Mouse (Mus musculus): ENCODE results near the gene Mrpl48. TPM values are rescaled to one million over a fixed set of nuclear protein-coding genes. Genes with fewer than 3 reads are reported as not detected.

Gene Mrpl48
- polyA plus RNA-seq, 1 experiment: not detected

GRCm38 (mm10) chr7:100591522-100591852 lies 16.6 kb downstream of the Mrpl48 start:
- WGBS: 12% methylated on average over 2 of the region's 2 CpGs
- H3K27ac ChIP-seq (ENCODE audit: insufficient read depth, low read depth, low read length): 0 out of 2 replicates have a peak overlapping the region, but pooled peaks have one; percentile 92
- TF ChIP-seq POLR2A (IDR thresholded peaks at IDR 0.05; ENCODE audit: insufficient read depth, low read depth, low read length) (no peak), CTCF (IDR thresholded peaks at IDR 0.05; ENCODE audit: insufficient read depth, low read depth, low read length) (no peak)
- H3K4me1 ChIP-seq (ENCODE audit: control insufficient read depth, insufficient read depth, low read length): no peaks in the 10 kb centered on the region
- H3K4me3 ChIP-seq (ENCODE audit: insufficient read depth, low read depth, low read length): no peak overlapping the region

- WGBS: under 1% methylated on average over 20 of the region's 20 CpGs
- TF ChIP-seq POLR2A (IDR thresholded peaks at IDR 0.05; ENCODE audit: insufficient read depth, low read depth, low read length) (peak; percentile 19; the same call in 1 of the 2 replicates), CTCF (IDR thresholded peaks at IDR 0.05; ENCODE audit: insufficient read depth, low read depth, low read length) (no peak)
Observed at GRCm38 (mm10) chr7:100590845-100591521, 17.1 kb downstream of the Mrpl48 start.

GRCm38 (mm10) chr7:100590504-100590844 lies 17.6 kb downstream of the Mrpl48 start:
- 38% methylated on average over 7 of the region's 7 CpGs for WGBS
- Histone ChIP-seq H3K27ac (ENCODE audit: insufficient read depth, low read depth, low read length) (peak overlapping the region; percentile 86), H3K4me3 (ENCODE audit: insufficient read depth, low read depth, low read length) (peak overlapping the region; percentile 59), H3K4me1 (ENCODE audit: control insufficient read depth, insufficient read depth, low read length) (no peaks in the 10 kb centered on the region)
- no peak for TF ChIP-seq CTCF (IDR thresholded peaks at IDR 0.05; ENCODE audit: insufficient read depth, low read depth, low read length)
- no peak for TF ChIP-seq POLR2A (IDR thresholded peaks at IDR 0.05; ENCODE audit: insufficient read depth, low read depth, low read length)

More at GRCm38 (mm10) chr7:100590845-100591521, 17.1 kb downstream of the Mrpl48 start:
- no peaks in the 10 kb centered on the region for H3K4me1 ChIP-seq (ENCODE audit: control insufficient read depth, insufficient read depth, low read length)
- H3K4me3 ChIP-seq (ENCODE audit: insufficient read depth, low read depth, low read length): peak overlapping the region; percentile 59
- H3K27ac ChIP-seq (ENCODE audit: insufficient read depth, low read depth, low read length): peak overlapping the region; percentile 92

GRCm38 (mm10) chr7:100589816-100590215 lies 18.3 kb downstream of the Mrpl48 start:
- Histone ChIP-seq H3K4me1 (ENCODE audit: control insufficient read depth, insufficient read depth, low read length) (no peaks in the 10 kb centered on the region), H3K27ac (ENCODE audit: insufficient read depth, low read depth, low read length) (no peak overlapping the region), H3K4me3 (ENCODE audit: insufficient read depth, low read depth, low read length) (no peak overlapping the region)
- TF ChIP-seq POLR2A (IDR thresholded peaks at IDR 0.05; ENCODE audit: insufficient read depth, low read depth, low read length) (no peak), CTCF (IDR thresholded peaks at IDR 0.05; ENCODE audit: insufficient read depth, low read depth, low read length) (no peak)
- 54% methylated on average over 1 of the region's 1 CpGs for WGBS

- WGBS: under 1% methylated on average over 31 of the region's 31 CpGs
- Histone ChIP-seq H3K27ac (ENCODE audit: insufficient read depth, low read depth, low read length) (peak overlapping the region; percentile 99), H3K4me3 (ENCODE audit: insufficient read depth, low read depth, low read length) (peak overlapping the region; percentile 92), H3K4me1 (ENCODE audit: control insufficient read depth, insufficient read depth, low read length) (peaks cover 2% of the 10 kb centered on the region; the same call in 1 of the 2 replicates)
- TF ChIP-seq CTCF (IDR thresholded peaks at IDR 0.05; ENCODE audit: insufficient read depth, low read depth, low read length) (no peak), POLR2A (IDR thresholded peaks at IDR 0.05; ENCODE audit: insufficient read depth, low read depth, low read length) (peak; percentile 49; the same call in 1 of the 2 replicates)
Observed at GRCm38 (mm10) chr7:100582727-100583236, 25.3 kb downstream of the Mrpl48 start.

- TF ChIP-seq POLR2A (IDR thresholded peaks at IDR 0.05; ENCODE audit: insufficient read depth, low read depth, low read length): no peak
- no peak for TF ChIP-seq CTCF (IDR thresholded peaks at IDR 0.05; ENCODE audit: insufficient read depth, low read depth, low read length)
- 33% methylated on average over 7 of the region's 7 CpGs for WGBS
- Histone ChIP-seq H3K4me1 (ENCODE audit: control insufficient read depth, insufficient read depth, low read length) (peaks cover 2% of the 10 kb centered on the region; the same call in 1 of the 2 replicates), H3K4me3 (ENCODE audit: insufficient read depth, low read depth, low read length) (peak overlapping the region; percentile 92; the same call in 1 of the 2 replicates), H3K27ac (ENCODE audit: insufficient read depth, low read depth, low read length) (no peak overlapping the region)
Observed at GRCm38 (mm10) chr7:100582235-100582634, 25.9 kb downstream of the Mrpl48 start.

GRCm38 (mm10) chr7:100578794-100579193 lies 29.3 kb downstream of the Mrpl48 start:
- H3K27ac ChIP-seq (ENCODE audit: insufficient read depth, low read depth, low read length): peak overlapping the region; percentile 54; the same call in 1 of the 2 replicates
- TF ChIP-seq POLR2A (IDR thresholded peaks at IDR 0.05; ENCODE audit: insufficient read depth, low read depth, low read length): no peak
- TF ChIP-seq CTCF (IDR thresholded peaks at IDR 0.05; ENCODE audit: insufficient read depth, low read depth, low read length): no peak
- WGBS: 28% methylated on average over 2 of the region's 2 CpGs
- H3K4me3 ChIP-seq (ENCODE audit: insufficient read depth, low read depth, low read length): no peak overlapping the region
- H3K4me1 ChIP-seq (ENCODE audit: control insufficient read depth, insufficient read depth, low read length): peaks cover 2% of the 10 kb centered on the region; the same call in 1 of the 2 replicates

GRCm38 (mm10) chr7:100572704-100573103 lies 35.4 kb downstream of the Mrpl48 start:
- WGBS: 89% methylated on average over 4 of the region's 4 CpGs
- TF ChIP-seq POLR2A (IDR thresholded peaks at IDR 0.05; ENCODE audit: insufficient read depth, low read depth, low read length): no peak
- no peak for TF ChIP-seq CTCF (IDR thresholded peaks at IDR 0.05; ENCODE audit: insufficient read depth, low read depth, low read length)
- H3K4me3 ChIP-seq (ENCODE audit: insufficient read depth, low read depth, low read length): no peak overlapping the region
- H3K27ac ChIP-seq (ENCODE audit: insufficient read depth, low read depth, low read length): no peak overlapping the region
- H3K4me1 ChIP-seq (ENCODE audit: control insufficient read depth, insufficient read depth, low read length): no peaks in the 10 kb centered on the region

GRCm38 (mm10) chr7:100572061-100572460 lies 36.0 kb downstream of the Mrpl48 start:
- 94% methylated on average over 4 of the region's 4 CpGs for WGBS
- H3K27ac ChIP-seq (ENCODE audit: insufficient read depth, low read depth, low read length): no peak overlapping the region
- no peak overlapping the region for H3K4me3 ChIP-seq (ENCODE audit: insufficient read depth, low read depth, low read length)
- TF ChIP-seq CTCF (IDR thresholded peaks at IDR 0.05; ENCODE audit: insufficient read depth, low read depth, low read length) (no peak), POLR2A (IDR thresholded peaks at IDR 0.05; ENCODE audit: insufficient read depth, low read depth, low read length) (no peak)
- no peaks in the 10 kb centered on the region for H3K4me1 ChIP-seq (ENCODE audit: control insufficient read depth, insufficient read depth, low read length)

All from olfactory bulb, adult 2 months (tissue).